Mouse (Mus musculus) megakaryocyte progenitor cell, adult 5-6 weeks (primary cell): ENCODE measurements around the gene Spc25. TPM values are rescaled to one million over a fixed set of nuclear protein-coding genes. Genes with fewer than 3 reads are reported as not detected.

ENCODE experiments used
- ATAC-seq: replicated peaks from 2 replicates; pipeline ENCODE4 v1.8.0; 2016; ENCODE audit warnings: mild to moderate bottlenecking, moderate TSS enrichment, inconsistent platforms; ENCODE audit not compliant: poor library complexity
- total RNA-seq, 2 experiments: library from RNA; stranded (forward) in 1 of 2; stranded (reverse) in 1 of 2; fragments of 157-497, 149-512 nt in 1 of 2; fragments of 200-1000 nt in 1 of 2; gene quantifications; 2 replicates each; pipeline versions ENCODE4 v1.2.3 to v1.2.4; 2015 to 2017

Gene Spc25
- total RNA-seq, 2 experiments from 2014 or later = 79.1 to 98.5 TPM

DNA sequence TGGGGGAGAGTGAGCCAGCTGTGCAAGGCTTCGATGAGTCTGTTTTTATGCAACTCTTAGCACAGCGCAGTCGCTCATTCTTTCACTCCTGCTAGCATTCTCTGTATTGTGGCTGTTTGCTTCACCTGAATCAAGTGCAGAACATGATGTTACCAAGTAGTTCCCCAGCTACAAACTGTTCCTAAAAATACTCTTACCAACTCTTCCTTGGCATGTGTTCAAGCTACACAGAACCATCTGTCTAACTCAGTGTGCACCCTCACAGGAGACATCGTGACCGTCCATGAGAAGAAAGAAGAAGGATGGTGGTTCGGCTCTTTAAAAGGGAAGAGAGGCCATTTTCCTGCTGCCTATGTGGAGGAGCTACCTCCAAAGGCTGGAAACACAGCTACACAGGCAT lies 17.3 kb downstream of the Spc25 start:
- ATAC-seq = 0 out of 2 replicates have a peak, but pooled peaks have one; percentile 18

DNA sequence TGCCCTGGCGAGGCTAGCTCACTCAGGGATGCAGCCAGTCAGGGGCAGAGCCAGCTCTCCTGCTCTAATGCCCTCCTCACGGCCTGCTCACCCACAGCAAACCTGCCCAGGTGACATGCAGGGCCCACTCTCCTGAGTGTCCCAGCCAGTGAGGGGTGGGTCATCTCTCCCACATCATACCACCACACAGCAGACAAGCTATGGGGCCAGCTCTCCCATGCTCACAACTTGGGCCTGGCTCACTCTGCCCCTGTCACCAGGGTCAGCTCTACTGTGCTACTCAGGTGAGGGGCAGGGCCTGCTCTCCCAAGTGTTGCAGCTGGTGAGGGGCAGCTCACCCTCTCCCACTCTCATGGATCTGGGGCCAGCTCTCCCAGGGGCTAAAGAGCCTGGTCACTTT lies 18.0 kb downstream of the Spc25 start:
- no peak for ATAC-seq

DNA sequence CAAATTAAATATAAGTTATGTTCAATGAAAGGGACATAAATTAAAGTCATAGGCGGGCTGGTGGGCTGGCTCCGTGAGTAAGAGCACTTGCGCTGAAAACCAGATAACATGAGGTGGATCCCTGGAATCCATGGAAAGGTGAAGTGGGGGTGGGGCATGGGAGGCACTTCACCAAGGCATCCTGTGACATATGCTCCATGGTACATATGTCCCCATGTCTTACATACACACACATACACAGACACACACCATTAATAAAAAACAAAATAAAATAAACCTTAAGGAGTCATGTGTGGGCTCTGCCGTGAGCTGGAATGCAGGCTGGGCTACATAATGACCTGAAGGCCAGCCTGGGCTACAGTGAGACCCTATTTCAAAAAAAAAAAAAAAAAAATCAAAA lies 26.3 kb downstream of the Spc25 start:
- no peak for ATAC-seq

DNA sequence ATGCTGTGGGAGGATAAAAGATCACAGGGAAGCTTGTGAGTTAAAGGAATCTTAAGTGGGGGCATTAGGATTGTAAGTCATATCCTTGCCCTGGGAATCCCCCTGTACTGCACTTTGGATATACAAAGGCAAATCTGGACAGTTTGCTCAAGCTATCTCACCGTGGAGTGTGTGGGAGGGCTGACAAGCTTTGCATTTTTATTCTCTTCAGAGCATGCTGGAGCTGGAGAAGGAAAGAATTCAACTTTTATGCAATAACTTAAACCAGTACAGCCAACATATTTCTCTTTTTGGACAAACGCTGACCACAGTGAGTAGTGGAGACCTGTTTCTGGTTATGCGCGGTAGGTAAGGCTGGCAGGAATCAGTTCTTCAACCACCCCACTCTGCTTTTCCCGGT lies 30.7 kb downstream of the Spc25 start:
- no peak for ATAC-seq

DNA sequence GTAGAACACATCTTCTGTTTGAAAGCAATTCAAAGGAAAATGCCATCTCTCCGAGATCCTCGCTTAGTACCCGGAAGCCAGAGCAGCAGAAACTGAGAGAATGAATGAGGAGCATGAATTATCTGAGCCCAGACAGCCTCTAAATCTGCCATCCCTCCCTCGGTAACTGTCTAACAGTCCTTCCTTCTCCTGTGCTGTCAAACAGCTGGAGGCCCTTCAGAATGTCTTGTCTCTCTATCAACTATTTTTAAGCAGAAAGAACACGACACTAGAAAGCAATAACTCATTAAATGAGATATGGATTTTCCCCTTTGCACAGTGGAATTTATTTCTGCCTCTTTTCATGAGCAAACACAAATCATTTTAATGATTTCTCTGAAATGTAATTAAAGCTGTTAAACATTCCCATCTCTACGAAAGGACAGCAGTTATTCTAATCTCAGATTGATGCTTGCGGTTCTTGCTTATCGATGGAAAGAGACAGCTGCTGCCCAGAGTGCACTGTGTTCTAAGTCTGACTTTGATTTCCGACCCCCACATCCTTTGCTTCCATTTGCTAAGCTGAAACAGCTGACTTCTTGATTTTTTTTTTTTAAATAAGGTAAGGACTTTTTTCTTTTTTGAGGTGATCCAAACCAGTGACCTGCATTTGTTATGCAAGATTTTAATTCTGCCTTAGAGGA lies 35.5 kb downstream of the Spc25 start:
- ATAC-seq = no peak

DNA sequence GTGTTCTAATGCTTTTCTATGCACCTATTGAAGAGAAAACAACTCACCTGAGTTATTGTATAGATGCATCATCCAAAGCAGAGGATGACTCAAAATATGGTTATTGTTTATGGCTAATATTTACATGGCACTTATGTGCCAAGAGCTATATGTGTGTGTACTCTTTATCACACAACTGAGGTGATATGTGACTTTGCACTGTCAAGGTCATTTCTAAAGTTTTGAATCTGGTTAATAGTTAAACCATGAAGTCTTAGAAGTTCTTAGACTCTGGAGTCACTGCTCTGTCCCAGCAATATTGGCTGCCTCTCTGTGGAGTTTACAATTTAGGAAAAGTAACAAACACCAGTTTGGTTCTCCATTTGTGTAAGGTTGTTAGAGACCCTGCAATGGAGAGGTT lies 47.1 kb downstream of the Spc25 start:
- no peak for ATAC-seq

DNA sequence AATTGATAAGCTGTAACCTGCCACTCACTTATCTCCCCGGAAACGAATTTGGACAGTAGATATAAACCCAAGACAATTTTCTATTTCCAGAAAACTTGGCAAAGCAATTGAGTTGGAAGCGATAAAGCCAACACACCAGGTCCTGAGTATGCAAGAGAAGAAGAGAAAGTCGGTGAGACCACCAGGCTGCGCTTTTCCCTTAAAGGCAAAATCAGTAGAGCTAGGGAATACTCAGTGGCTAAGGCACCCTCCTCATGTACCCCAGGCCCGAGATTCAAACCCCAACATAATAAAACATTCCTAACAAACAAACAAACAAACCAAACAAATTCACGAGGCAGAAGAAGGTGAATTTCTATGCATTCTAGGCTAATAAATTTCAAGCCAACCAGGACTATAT lies 49.7 kb downstream of the Spc25 start:
- no peak for ATAC-seq

DNA sequence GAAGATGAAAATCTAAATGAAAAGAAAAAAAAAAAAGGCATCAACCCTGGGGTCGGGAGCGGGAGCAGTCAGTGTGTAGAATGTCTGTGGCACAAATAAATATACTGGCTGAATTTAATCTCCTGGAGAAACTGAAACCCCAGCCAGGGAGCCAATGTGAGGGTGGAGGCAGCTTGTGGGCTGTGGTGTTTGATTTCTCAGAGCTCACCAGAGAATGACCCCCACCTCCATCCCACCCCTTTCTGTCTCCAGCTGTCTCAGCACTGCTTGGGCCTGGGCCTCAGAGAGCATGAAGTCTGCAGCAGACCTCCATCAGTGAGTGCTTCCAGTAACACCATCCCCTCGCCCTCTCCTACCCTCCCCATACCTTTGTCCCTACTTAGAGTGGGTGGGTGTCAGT lies 50.1 kb downstream of the Spc25 start:
- ATAC-seq = no peak

DNA sequence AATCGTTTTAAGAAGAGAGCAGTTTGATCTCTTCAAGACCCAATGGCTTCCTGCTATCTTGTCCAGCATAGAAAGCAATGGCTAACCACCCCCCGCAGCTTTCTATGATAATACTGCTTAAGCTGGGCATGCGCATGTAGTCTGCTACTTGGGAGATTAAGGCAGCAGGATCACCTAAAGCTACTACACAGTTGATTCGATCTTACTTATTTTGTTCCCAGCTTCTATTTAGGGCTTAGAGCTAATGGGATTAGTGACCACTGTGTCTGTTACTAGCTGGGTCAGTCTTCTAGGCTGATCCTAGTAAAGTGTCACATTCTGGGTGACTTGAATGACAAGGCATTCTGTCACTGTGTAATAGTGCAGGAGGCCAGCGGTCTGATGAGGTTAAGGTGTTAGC lies 55.2 kb downstream of the Spc25 start:
- no peak for ATAC-seq

DNA sequence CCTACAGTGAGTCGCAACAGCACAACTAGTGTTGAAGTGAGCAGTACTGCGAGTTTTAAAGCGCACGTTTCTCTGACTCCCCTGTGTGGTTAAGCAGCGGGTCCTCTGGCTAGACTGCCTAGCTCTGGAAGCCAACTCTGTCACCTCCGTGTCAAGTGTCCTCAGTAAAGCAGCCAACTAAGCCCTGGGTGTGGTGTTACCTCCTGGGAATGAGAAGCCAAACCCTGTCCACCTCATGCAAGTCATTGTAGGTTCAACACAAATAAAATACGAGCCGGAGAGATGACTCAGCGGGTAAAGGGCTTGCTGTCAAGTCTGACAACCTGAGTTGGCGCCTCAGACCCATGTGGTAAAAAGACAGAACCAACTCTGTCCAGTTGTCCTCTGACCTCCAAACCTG lies 56.8 kb downstream of the Spc25 start:
- ATAC-seq = no peak

DNA sequence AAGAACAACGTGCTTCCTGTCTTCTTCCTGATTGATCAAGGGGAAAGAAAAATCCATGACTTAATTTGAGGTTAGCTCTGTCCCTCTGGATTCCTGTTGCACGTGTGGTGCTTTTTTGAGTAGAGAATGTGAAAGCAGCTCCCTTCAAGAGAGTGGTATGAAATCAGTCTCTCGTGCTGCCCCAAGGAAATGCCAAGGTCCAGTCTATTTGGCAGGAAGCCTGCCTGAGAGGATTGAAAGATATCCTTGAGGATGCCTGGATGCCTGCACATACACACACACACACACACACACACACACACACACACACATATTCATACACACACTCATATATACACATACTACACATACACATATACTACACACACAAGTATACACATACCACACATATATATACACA lies 57.3 kb downstream of the Spc25 start:
- ATAC-seq = no peak

Other genes starting within 250 kb of the Spc25 start
- 4.4 and 5.4 TPM in 2 replicates for gene Nostrin, start 70.4 kb downstream of the Spc25 start, total RNA-seq (2015)
- 6.6 and 8.5 TPM in 2 replicates for gene Nostrin, start 70.4 kb downstream of the Spc25 start, total RNA-seq (2017)
- gene G6pc2, start 4.9 kb upstream of the Spc25 start, total RNA-seq (2015) = not detected in 2 replicates
- gene G6pc2, start 4.9 kb upstream of the Spc25 start, total RNA-seq (2017) = not detected in 2 replicates
- gene Abcb11, start 136.4 kb upstream of the Spc25 start, total RNA-seq (2015) = not detected in 2 replicates
- gene Abcb11, start 136.4 kb upstream of the Spc25 start, total RNA-seq (2017) = not detected in 2 replicates
- 0.69 and 1.3 TPM in 2 replicates for gene Dhrs9, start 174.3 kb upstream of the Spc25 start, total RNA-seq (2015)
- gene Dhrs9, start 174.3 kb upstream of the Spc25 start, total RNA-seq (2017) = 0.58 and 1.2 TPM in 2 replicates